Mouse (Mus musculus) thymus, postnatal 10 days (tissue): ENCODE data around the gene Zfp941.

ENCODE experiments used
- DNase-seq, 2 experiments: peaks; one replicate each; pipeline ENCODE4 v3.0.0; 2021; ENCODE audit warnings: low spot score in 2 of 2

The Zfp941 gene

DNA sequence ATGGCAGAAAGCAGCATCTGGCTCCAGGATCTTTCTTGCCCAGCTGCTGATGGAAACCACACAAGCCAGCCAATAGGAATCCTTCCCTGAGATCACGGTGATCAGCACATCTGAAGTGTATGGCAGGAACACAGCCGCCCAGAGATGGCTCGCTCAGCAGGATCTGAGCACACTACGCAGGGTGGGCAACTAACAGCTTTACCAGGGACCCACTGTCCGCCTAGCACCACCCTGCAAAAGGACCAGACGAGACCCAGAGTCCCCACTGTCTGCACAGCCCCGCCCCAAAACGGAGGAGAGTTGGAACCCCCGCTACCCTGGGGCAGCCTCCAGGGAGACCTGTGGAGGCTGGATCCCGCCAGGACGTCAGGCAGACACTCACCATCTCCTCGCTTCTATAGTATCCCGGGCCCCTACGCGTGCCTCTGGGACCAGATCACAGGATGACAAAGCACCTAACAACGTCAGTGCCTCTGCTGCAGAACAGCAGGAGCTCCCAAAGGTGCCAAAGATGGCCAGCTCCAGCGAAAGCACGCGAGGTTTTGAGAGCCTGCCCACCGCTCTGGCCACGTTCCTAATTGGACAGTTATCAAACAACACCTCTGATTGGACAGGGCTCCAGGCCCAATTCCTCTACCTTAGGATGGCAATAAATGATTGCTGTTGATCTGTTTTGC is at the start of gene Zfp941:
Gene Zfp941 (minus strand): TSS at position 526 of the 677 bp plus-strand sequence.
- DNase-seq, result no peak

- DNase-seq, result no peak
These were observed 42.8 kb upstream of the Zfp941 start for GRCm38 (mm10) chr7:140864761-140865160.

- no peak for DNase-seq
These were observed 38.8 kb upstream of the Zfp941 start for GRCm38 (mm10) chr7:140860728-140861127.

- DNase-seq, result no peak
These were observed 38.0 kb upstream of the Zfp941 start for GRCm38 (mm10) chr7:140859997-140860396.

- DNase-seq, result no peak
These were observed 36.8 kb upstream of the Zfp941 start for GRCm38 (mm10) chr7:140858746-140859145.

DNA sequence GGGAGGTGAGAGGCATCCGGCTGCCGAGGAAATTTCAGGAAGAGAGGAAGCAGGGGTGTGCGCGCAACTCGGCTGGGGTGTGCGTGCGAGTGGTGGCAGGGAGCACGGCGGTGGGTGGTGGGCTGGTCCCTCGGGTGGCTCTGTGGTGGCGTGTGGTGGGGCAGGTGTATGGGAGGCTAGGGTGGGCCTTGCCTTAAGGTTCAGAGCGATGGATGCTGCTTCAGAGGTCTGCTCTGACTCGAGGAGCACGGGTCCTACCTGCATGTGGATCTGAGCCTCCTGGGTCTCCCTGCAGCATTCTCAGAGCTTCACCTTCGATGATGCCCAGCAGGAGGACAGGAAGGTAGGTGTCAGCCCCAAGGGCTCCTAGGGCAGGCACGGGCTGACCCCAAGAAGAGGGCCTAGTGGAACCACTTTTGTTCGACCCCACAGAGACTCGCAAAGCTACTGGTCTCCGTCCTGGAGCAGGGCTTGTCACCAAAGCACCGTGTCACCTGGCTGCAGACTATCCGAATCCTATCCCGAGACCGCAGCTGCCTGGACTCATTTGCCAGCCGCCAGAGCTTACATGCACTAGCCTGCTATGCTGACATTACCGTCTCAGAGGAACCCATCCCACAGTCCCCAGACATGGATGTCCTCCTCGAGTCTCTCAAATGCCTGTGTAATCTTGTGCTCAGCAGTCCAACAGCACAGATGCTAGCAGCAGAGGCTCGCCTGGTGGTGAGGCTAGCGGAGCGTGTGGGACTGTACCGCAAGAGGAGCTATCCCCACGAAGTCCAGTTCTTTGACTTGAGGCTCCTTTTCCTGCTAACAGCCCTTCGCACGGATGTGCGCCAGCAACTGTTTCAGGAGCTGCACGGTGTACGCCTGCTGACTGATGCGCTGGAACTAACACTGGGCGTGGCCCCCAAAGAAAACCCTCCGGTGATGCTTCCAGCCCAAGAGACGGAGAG is 35.9 kb upstream of the Zfp941 start, which contains the start of gene Bet1l:
Gene Bet1l (minus strand): TSS at position 28 of the 956 bp plus-strand sequence.
- DNase-seq, result peak in 1 of 2 experiments; percentile 7

DNA sequence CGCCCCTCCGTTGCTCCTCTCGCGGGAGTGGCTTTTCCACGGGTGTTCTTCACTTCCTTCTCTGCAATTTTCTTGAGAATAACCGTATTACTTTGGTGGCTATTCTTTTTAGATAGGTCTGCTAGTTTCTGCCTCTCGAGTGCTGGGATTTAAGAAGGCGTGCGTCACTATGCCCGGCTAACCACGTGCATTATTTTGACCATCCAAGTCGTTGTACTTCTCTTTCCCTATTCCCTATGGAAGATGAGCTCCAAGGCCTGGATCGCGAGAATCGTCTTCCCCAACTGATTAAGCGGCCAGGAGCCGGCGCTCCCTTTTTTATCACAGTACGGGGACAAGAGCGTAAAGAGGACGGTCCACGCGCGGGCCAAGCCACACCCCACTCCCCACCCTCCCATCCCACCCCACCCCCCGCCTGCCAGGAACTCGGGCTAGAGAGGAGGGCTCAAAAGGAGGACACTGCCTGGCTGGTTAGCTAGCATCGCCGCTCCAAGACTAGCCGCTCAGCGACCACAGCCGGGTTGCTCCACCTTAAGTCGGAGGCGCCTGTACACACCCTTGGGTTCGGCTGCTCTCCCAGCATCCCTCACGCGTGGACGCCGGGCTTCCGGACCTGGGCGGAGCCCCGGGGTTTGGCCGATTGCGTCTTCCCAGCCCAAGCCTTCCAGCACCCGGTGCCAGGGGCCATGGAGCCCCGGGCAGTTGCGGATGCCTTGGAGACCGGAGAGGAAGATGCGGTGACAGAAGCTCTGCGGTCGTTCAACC is 35.0 kb upstream of the Zfp941 start, which contains the start of gene Ric8a:
Gene Ric8a (plus strand): TSS at position 173 of the 765 bp plus-strand sequence.
- peak; percentile 73 to 77 for DNase-seq

GRCm38 (mm10) chr7:140855860-140856784 is 34.1 kb upstream of the Zfp941 start, which contains the start of gene Gm45785:
TSS of gene Gm45785 (minus strand) at chr7:140856331.
- DNase-seq, result peak; percentile 39 to 50

- DNase-seq, result no peak
These were observed 33.2 kb upstream of the Zfp941 start for GRCm38 (mm10) chr7:140855181-140855580.

DNA sequence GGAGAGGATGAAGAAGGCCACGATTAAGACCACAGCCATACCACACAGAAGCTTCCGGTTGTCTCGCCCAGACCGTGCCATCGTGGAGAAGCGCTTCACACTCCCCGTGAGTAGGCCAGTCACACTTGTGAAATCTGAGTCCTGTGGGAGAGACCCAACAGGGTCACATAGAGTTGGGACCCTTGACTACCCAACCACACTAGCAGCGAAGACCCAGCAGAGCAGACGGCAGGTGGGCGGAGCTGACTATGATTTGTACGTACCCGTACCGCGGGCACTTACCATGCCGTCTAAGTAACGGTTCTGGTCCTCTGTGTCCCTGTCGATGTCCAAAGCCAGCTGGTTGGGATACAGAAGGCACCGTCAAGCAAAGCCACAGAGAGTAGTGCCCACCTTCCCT is 32.5 kb upstream of the Zfp941 start:
- DNase-seq, result no peak

- DNase-seq, result no peak
These were observed 31.4 kb upstream of the Zfp941 start for GRCm38 (mm10) chr7:140853386-140853785.

GRCm38 (mm10) chr7:140851916-140852315 is 29.9 kb upstream of the Zfp941 start:
- DNase-seq, result no peak

DNA sequence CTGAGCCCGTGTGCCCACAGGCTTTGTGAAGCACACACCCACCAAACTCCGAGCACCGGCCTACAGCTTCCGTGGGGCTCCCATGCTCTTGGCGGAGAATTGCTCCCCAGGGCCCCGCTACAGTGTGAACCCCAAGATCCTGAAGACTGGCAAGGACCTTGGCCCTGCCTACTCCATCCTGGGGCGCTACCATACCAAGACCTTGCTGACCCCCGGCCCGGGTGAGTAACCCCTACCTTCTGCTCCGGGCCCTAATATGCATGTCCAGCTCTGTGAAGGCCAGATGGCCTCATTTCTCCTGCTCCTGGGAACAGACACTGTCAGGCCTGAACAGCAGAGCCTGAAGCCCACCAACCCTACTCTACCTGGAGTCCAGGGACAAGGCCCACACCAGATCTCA is 26.6 kb upstream of the Zfp941 start:
- DNase-seq, result no peak

- DNase-seq, result no peak
These were observed 26.0 kb upstream of the Zfp941 start, which contains the start of gene Odf3 for GRCm38 (mm10) chr7:140847755-140848580. TSS of gene Odf3 (plus strand) at chr7:140847805.

- no peak for DNase-seq
These were observed 24.7 kb upstream of the Zfp941 start for GRCm38 (mm10) chr7:140846676-140847075.

- DNase-seq, result no peak
These were observed 23.7 kb upstream of the Zfp941 start for GRCm38 (mm10) chr7:140845683-140846082.

DNA sequence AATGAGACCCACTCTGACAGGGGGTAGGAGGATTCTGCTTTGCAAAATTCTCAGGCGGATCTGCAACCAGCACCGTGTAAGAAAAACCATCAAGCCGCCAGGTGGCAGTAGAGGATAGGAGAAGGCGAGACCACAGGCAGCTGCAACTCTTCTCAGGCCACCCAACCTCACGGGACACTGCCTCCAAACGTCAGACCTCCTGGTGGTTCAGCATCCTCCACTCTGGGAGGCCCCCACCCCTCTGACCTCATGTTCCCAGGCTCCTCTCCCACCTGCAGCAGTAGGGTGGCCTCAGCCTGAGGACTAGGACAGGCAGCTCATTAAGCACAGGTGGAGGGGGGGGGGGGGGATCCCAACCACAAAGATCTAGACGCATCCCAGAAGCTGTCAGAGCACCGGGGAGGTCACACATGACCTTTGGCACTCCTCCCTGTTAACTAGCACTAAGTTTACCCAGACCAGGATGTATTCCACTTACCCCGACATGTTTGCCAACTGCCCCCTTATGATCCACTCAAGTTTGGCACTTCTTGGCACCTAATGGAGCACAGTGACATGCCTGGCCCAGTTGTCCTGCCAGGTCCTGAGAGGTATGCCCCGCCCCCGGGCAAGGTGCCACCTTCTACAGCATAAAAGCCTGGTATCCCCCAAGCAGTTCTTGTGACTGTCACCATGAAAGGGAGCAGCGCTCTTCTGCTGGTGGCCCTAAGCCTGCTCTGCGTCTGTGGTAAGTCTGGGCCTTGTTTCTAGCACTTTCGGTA is 23.1 kb upstream of the Zfp941 start, which contains the start of gene Scgb1c1:
Gene Scgb1c1 (plus strand): TSS at position 643 of the 761 bp plus-strand sequence.
- DNase-seq, result peak; percentile 76 to 96

- DNase-seq, result no peak
These were observed 21.8 kb upstream of the Zfp941 start for GRCm38 (mm10) chr7:140843806-140844205.
